Mouse (Mus musculus) kidney, adult 2 months (tissue): Measurements from ENCODE around the gene Celsr1. TPM values are rescaled to one million over a fixed set of nuclear protein-coding genes. Genes with fewer than 3 reads are reported as not detected.

Source experiments
- DNase-seq: peaks from one replicate; pipeline ENCODE4 v3.0.0; 2021
- H3K27ac ChIP-seq: fragments of 200-500 bp; 2 replicates; pipeline ENCODE4 v1.5.1; 2012; ENCODE audit warnings: low read depth, low read length, control low read depth, inconsistent platforms; ENCODE audit not compliant: insufficient read depth
- H3K27me3 ChIP-seq: fragments of 200-500 bp; replicated peaks from 2 replicates; pipeline ENCODE4 v1.6.1; 2012; ENCODE audit warnings: mild to moderate bottlenecking, moderate library complexity, low read length, inconsistent platforms; ENCODE audit not compliant: control insufficient read depth, insufficient read depth
- H3K36me3 ChIP-seq: fragments of 200-500 bp; 2 replicates; pipeline ENCODE4 v1.6.1; 2012; ENCODE audit warnings: mild to moderate bottlenecking, moderate library complexity, low read length, inconsistent platforms; ENCODE audit not compliant: control insufficient read depth, insufficient read depth
- H3K4me1 ChIP-seq: fragments of 200-500 bp; 2 replicates; pipeline ENCODE4 v1.6.1; 2011; ENCODE audit warnings: low read length; ENCODE audit not compliant: control insufficient read depth, insufficient read depth
- H3K4me3 ChIP-seq: fragments of 200-500 bp; 2 replicates; pipeline ENCODE4 v1.5.1; 2011; ENCODE audit warnings: mild to moderate bottlenecking, low read depth, low read length, control low read depth; ENCODE audit not compliant: insufficient read depth
- CTCF ChIP-seq: fragments of 200-500 bp; conservative IDR thresholded peaks from 2 replicates; pipeline ENCODE4 v1.5.1; 2011; ENCODE audit warnings: low read depth, mild to moderate bottlenecking, control low read depth, low read length, moderate library complexity, mixed read lengths; ENCODE audit not compliant: insufficient read depth, insufficient read length
- POLR2A ChIP-seq: fragments of 200-500 bp; IDR thresholded peaks from one replicate; pipeline ENCODE4 v1.6.1; 2011; ENCODE audit warnings: low read depth, low read length, control low read depth
- WGBS: fragments of 180-500 bp; shearing (Covaris S2); methylation state at CpG from one replicate; pipeline ENCODE4 v1.1.7; 2018; 5-methylcytosine and 5-hydroxymethylcytosine counted together
- polyA plus RNA-seq: library from polyadenylated mRNA; depleted of rRNA; stranded (reverse); fragments of >200 nt; gene quantifications from 2 replicates; pipeline ENCODE4 v1.2.3, GENCODE M21; 2012

Gene Celsr1
- polyA plus RNA-seq, 1 experiment = 12.4 TPM

DNA sequence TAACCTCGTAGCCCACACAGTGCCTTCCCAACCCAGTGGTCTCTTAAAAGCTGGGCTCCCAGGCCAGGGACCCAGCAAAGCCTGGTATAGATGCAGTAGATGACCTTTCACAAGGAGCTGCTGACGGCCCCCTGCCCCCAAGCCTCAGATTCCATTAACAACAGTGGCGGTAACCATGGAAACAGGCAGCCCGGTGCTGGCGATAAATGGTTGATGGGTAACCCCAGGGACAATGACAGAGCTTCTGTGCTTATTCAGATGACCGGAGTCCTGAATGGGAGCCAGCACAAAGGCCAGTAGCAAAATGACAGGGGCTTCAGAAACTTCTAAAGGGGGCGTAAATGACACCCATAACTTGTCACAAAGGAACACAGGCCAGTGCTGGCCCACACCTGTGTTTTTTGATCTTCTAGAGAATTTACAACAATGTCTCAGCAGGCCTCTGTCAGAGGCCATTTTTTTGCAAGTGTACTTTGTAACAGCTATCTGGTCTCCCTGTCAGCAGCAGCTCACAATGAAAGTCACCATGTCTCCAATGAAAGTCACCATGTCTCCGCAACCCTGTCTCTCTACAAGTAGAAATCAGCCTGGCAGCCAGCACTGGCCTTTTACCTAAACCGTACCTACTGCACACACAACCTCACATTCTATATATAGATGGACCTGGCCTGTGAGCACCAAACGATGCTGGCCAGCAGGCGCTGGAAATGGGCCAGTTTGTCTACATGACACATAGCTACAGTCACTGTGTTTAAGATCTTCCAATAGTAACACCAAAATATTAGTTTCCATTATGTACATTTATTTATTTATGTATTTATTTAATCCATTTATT lies 27.7 kb downstream of the Celsr1 start:
- no peak for DNase-seq
- no peak overlapping the region for H3K4me3 ChIP-seq
- no peaks in the 10 kb centered on the region; the same call in 1 of the 2 replicates for H3K4me1 ChIP-seq
- H3K36me3 ChIP-seq = no peaks in the 10 kb centered on the region
- 54% methylated on average over 11 of the region's 11 CpGs for WGBS
- no peaks in the 10 kb centered on the region for H3K27me3 ChIP-seq
- no peak for TF ChIP-seq POLR2A
- no peak for TF ChIP-seq CTCF
- H3K27ac ChIP-seq = no peak overlapping the region

GRCm38 (mm10) chr15:86004048-86004447 lies 29.5 kb downstream of the Celsr1 start:
- Histone ChIP-seq H3K4me3 (no peak overlapping the region), H3K36me3 (no peaks in the 10 kb centered on the region), H3K4me1 (no peaks in the 10 kb centered on the region; the same call in 1 of the 2 replicates), H3K27me3 (no peaks in the 10 kb centered on the region), H3K27ac (no peak overlapping the region)
- no peak for DNase-seq
- 93% methylated on average over 3 of the region's 3 CpGs for WGBS
- TF ChIP-seq POLR2A = no peak
- TF ChIP-seq CTCF = no peak

DNA sequence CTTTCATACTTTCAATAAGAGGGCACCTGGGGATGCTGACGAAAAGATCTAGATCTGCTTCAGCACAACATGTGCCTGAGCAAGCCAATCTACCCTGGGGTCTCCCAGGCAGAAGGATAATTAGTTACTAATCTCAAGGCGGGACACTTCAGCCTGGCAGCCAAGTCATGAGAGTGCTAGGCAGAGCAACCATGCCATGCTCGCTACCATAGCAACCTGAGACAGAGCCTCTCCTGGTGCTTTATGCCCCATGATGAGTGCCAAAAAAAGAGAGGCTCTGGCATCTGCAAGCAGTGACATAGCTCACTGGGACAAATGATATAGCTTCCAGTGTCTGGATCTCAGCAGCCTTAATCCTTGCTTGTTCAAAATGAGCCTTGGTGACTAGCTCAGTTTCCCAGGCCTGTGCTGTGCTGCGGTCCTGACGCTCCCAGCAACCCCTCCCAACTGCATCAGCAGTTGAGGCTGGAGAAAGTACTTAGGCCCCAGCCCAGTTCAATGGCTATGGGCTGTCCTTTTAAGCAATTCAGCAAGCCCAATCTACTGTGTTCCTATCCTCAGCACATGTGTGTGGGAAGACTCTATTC lies 32.8 kb downstream of the Celsr1 start:
- Histone ChIP-seq H3K4me3 (no peak overlapping the region), H3K36me3 (no peaks in the 10 kb centered on the region), H3K27me3 (no peaks in the 10 kb centered on the region), H3K27ac (no peak overlapping the region), H3K4me1 (peaks cover 8% of the 10 kb centered on the region; the same call in 1 of the 2 replicates)
- TF ChIP-seq POLR2A (no peak), CTCF (no peak)
- WGBS = 57% methylated on average over 5 of the region's 5 CpGs
- peak; percentile 56 for DNase-seq

DNA sequence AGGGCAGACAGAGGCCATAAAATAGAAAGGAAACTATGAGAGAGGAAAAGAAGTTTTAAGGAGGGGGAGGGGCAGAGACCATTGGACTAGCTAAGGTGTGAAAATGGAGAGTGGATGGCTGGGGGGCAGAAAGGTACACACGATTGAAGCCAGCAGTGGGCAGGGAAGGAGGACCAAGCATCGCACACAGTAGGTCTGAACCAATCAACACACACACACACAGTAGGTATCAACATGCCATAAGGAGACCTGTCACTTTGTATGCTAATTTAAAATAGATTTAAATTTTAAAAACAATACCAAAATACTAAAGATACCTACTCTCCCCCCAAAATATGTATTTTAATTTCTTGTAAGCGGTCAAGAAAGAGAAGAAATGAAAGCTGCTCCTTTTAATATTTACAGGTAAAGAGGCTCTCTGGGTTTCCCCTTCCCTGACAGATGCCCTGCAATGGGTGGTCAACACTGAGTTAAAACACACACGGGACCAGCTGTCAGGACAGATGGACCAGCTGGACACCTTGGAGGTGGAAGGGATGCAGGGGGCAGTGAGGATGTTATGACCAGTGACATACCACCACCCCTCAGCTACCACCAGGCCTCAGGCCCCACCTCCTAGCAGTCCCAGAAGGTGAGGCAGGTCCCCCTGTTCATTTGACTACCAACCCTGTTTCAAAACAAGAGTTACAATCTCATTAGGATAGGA lies 34.9 kb downstream of the Celsr1 start:
- 76% methylated on average over 4 of the region's 4 CpGs for WGBS
- Histone ChIP-seq H3K4me1 (peaks cover 18% of the 10 kb centered on the region), H3K4me3 (no peak overlapping the region), H3K36me3 (no peaks in the 10 kb centered on the region), H3K27me3 (no peaks in the 10 kb centered on the region), H3K27ac (no peak overlapping the region)
- DNase-seq = no peak
- no peak for TF ChIP-seq POLR2A

DNA sequence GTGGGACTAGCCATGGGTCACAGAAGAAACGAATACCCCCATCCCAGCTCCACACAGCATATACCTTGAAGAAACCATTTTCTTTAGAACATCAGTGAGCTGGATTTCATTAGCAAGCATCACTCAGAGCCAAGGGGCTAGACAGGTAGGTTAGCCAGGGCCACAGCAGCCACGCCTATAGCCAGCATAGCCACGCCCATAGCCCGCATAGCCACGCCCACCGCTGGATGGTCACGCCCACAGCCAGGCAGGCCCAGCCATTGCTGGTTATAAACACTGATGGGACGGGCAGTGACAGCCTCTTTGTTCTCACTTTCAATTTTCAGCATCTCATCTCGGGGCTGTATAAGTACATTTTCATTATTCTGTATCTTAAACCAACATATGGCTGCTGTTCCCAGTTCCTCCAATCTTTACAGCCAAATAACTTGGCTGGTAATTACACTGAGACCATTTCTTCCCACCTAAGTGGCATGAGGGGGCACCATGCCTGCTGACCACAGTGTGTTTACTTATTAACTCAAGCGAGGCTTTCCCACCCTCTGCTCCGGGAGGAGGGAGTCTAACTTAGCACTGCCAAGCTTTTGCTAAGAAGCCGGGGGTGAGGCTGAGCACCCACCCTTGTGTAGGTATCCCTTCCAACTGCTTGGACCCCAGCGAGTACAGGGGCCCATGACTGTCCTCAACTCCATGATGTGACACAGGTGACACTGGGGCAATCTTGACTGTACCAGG lies 37.4 kb downstream of the Celsr1 start:
- H3K4me1 ChIP-seq = peaks cover 38% of the 10 kb centered on the region
- H3K4me3 ChIP-seq = no peak overlapping the region
- WGBS = 21% methylated on average over 13 of the region's 13 CpGs
- H3K27ac ChIP-seq = no peak overlapping the region
- H3K27me3 ChIP-seq = no peaks in the 10 kb centered on the region
- peak; percentile 52 for DNase-seq
- TF ChIP-seq POLR2A (no peak), CTCF (no peak)
- H3K36me3 ChIP-seq = no peaks in the 10 kb centered on the region

DNA sequence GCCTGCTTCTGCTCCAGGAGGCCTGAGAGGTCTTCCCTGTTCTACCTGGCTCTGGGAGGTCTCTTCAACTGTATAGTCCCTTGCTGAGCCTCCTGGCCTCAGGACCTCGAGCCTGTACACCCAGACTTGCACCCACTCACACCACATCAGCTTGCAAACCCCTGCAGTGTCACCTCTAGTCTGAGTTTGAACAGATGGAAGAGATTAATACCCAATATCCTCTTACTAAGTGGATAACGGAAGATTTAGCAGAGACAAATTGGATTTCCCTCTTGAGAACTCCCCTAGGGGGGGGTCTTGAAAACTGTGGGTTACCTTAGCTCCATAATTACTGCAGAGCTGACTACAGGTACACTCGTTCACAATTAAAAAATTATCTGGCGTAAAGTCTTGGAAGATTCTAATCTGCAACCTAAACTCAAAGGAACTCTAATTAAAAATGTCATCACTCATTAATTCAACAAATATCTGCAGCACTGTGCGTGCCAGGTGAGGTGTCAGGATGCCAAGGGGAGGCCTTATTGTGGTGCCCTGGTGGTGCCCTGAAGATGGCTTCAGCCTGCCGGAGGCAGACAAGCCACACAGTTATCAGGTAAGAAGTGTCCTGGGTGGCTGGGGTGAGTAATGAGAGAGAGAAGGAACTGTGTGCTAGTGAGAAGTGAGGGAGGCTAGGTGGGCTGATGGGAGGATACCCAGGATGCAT lies 38.5 kb downstream of the Celsr1 start:
- no peak overlapping the region for H3K27ac ChIP-seq
- no peaks in the 10 kb centered on the region for H3K36me3 ChIP-seq
- no peak overlapping the region for H3K4me3 ChIP-seq
- DNase-seq = no peak
- no peaks in the 10 kb centered on the region for H3K27me3 ChIP-seq
- H3K4me1 ChIP-seq = peaks cover 44% of the 10 kb centered on the region
- TF ChIP-seq CTCF = no peak
- no peak for TF ChIP-seq POLR2A
- 76% methylated on average over 6 of the region's 6 CpGs for WGBS
